Mouse (Mus musculus): Measurements from ENCODE around the gene Plb1. TPM values are rescaled to one million over a fixed set of nuclear protein-coding genes. Genes with fewer than 3 reads are reported as not detected.
A peak's percentile ranks its signal among the peaks of the same experiment; 100 is the strongest.

The Plb1 gene
- total RNA-seq (2021): 1 to 10 TPM; 2.3 to 3.2 TPM
- long read RNA-seq, experiment 1, partial matches to known transcripts: 1 of 3 reads
- long read RNA-seq, experiment 1, other reads (novel, unspliced or antisense): 1 of 3 reads
- long read RNA-seq, experiment 2, partial matches to known transcripts: 4 of 5 reads
- long read RNA-seq, experiment 2, other reads (novel, unspliced or antisense): 0 of 5 reads

GRCm38 (mm10) chr5:32232474-32232873, at the start of gene Plb1:
Gene Plb1 (plus strand): TSS chr5:32232708.
- DNase-seq: no peak

DNA sequence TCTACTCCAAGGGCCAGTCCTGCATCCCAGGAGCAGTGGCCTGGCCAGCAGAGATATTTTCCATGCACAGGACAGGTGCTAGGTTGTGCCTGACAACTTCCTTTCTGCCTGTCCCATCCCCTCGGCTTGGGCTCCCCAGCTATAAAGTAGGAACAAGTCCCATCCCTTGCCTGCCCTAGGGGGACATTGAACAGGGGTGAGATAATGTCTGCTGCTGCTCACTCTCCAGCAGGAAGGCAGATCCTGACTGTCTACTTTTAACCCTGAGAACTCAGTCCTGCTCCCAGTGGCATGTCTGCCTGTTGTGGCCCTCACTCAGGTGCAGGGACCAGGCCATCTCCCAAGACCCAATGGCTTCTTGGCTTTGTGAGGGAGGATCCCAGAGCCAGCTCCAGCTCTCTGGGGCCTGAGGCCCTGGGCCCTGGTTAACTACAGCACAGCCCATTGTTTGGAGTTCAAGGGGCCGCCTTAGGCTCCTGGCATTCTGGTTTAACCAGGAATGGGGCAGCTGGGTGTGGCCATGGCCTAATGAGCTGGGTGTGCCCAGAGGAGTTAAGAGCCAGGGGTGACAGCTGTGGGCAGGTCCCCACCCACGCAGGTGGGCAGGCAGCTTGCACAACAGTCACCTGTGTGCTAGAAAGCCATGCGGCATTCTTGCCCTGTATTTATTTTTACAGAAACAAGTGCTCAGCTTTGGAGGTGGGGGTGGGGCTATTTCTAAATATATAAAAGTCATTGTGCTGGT, 49.5 kb upstream of the Plb1 start:
- DNase-seq: no peak

DNA sequence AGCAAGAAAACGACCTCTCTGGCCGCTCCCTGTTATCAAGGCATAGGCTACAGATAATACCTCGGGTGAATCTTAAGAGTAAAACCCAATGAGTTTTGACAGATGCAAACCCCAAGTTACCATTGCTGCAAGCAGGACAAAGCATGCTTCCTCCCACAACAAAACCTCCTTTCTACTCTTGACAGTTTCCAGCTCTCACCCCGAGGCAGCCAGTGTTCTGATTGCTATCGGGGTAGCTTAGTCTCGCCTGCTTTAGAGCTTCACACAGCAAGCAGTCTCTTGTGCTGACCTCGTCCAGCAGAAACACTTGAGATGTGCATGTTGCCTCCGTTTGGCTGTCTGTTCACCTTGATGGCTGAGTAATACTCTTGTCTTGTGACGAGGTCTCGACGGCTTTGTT, 44.8 kb upstream of the Plb1 start:
- DNase-seq: no peak

- no peak for DNase-seq
Measured at GRCm38 (mm10) chr5:32191259-32191658, 41.2 kb upstream of the Plb1 start.

DNA sequence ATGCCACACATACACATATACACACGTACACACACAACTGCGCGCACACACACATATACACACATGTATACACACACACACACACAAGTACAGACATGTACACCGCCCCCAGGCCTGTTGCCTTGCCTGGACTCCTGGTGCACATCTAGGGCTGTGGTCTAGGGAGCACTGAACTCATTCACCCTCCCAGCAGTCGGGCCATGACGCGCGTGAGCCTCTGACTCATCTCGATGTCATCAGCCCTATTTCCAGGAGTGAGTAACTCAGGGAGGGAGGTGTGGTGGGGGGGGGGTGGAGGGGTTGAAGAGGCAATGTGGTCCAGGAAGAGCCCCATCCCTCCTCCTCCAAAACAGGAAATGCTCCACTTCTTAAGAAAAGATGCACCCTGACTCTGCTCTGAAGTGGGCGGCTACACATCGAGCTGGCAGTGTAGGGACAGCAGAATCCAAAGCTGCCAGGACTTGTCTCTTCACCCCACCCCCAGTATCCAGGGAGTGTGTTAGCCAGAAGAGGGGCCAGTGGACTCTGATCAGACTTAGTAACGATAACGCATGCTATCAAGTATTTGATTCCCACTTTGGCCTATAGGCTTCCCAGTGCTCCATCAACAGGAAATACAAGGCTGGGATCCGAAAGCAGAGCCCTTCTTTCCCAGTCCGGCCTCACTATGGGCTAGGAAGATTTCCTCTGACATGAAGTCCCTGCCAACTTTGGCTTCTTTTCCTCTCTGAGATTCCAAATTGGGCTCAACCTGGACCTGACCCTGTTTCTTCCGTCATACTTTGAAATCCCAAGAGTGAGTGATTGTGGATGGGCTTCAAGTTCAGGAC, 40.3 kb upstream of the Plb1 start:
- DNase-seq: no peak

DNA sequence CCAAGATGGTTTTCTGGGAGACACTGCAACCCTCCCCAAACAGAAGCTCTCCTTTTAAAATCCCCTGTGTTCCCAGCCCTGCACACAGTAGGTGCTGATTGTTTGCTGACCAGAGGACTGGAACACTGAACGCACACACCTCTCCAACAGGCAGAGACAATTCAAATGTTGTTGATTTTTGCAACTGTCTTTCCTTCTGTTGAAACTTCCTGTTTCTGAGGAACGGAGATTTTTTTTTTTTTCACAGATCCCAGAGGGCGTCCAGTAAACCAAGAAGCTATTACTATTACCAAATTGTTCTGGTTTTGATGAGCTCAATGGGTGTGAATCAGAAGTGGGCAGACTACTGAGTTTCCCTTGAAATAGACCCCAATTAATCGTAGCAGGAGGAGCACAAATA, 38.3 kb upstream of the Plb1 start:
- no peak for DNase-seq

DNA sequence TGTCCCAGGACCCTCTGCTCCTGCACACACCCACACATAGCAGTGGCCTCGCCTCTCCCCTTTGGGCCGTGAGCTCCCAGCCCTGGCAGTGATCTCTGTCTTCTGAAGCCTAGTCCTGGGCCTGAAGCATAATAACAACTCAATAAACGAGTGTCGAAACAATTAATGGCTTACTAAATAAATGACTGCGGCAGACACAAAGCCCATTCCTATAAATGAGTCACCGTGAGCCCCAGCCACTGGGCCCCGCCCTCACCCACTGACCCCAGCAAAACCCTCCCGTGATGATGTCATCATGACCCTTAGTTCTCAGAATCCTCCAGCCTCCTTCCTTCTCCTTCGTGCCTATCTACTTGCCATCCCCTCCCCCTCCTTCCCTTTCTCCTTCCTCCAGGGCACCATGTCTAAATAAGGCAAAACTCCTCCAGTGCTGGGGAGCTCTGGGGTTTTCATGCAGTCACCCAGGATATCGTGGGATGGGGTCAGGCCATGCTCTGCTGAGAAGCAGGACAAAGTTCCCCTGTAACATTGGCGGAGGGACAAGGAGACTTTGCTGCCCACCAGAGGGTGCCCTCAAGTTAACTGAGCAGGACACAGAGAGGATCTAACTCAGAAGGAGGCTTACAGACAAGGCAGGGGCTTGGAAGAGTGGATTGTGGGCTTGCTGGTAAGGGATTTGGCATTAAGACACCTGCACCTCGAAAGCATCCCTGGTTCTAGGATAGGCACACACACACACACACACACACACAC, 36.5 kb upstream of the Plb1 start:
- DNase-seq: no peak

DNA sequence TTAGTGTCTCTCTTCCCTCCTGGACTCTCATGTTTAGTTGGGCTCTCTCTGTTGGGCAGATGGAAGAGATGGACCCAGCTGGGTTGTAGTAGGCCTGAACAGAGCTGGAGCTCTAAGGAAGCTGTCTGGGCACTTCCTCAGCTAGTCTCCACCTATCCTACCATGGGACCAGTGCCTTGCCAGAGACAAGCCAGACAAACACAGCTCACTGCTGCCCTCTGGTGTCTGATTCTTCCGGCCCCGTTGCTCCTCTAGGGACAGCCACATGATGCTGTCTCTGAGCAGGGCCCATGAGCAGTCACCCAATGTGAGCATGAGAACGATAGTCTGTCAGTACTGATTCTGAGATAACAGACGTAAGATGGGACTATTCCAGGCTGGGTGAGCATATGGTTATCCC, 34.8 kb upstream of the Plb1 start:
- peak; percentile 87 for DNase-seq

- DNase-seq: no peak
Measured at GRCm38 (mm10) chr5:32199136-32199535, 33.4 kb upstream of the Plb1 start.

DNA sequence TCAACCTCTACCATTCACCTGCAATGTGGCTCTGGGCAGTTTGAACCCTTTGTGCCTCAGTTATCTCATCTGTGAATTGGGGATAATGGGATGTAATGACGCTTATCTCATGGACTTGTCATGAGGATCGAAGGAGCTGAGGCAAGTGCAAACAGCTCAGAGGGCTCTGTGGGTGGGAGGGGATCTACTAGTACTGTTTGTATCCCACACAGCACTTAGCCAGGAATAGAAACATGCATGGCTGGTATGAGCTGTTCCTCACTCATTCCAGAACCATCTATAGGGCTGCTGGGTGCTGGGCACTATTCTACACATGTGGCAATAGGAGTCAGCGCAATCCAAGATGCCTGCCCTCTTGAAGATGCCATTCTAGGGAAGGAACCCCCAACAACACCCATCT, 32.9 kb upstream of the Plb1 start:
- no peak for DNase-seq

- DNase-seq: no peak
Measured at GRCm38 (mm10) chr5:32204653-32205052, 27.9 kb upstream of the Plb1 start.

GRCm38 (mm10) chr5:32206726-32207125, 25.8 kb upstream of the Plb1 start:
- no peak for DNase-seq

GRCm38 (mm10) chr5:32208460-32208859, 24.0 kb upstream of the Plb1 start:
- DNase-seq: no peak

GRCm38 (mm10) chr5:32211011-32211410, 21.5 kb upstream of the Plb1 start:
- DNase-seq: no peak

- no peak for DNase-seq
Measured at GRCm38 (mm10) chr5:32213746-32214145, 18.8 kb upstream of the Plb1 start.

GRCm38 (mm10) chr5:32215510-32215909, 17.0 kb upstream of the Plb1 start:
- DNase-seq: no peak

DNA sequence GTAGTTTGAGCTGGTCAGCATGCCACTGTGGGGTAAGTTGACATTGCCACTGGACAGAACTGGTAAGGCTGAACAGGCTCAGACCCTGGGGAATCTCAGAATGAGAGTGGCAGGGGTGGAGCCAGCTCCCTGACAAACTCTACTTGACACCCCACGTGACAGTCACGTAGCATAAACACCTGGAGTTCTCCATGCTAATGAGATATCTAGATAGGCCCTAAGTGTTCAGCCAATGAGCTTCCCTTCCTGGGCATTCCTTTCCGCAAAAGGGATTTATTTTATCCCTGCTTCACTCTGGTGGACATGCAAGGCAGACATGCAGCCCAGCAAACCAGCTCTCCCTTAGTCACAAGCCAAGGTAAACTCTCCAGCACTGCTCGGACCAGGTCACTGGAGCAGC, 16.0 kb upstream of the Plb1 start:
- DNase-seq: no peak

DNA sequence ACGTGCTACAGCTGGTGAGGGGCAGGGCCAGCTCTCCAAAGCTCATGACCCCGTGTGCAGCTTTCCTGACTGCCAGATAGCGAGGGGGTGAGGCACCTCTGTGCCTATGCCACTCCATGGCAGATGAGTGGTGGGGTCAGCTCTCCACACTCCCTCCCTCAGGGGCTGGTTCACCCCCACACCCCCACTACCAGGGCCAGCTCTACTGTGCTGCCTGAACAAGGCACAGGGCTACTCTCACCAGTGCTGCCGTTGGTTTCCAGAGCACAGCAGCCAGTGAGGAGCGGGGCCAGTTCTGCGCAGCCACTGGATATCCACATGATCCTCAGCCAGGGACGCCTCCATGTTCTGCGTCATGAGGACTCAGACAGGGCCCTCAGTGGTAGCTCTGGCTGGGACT, 15.0 kb upstream of the Plb1 start:
- DNase-seq: no peak

GRCm38 (mm10) chr5:32230372-32230771, 2.1 kb upstream of the Plb1 start:
- DNase-seq: no peak

DNA sequence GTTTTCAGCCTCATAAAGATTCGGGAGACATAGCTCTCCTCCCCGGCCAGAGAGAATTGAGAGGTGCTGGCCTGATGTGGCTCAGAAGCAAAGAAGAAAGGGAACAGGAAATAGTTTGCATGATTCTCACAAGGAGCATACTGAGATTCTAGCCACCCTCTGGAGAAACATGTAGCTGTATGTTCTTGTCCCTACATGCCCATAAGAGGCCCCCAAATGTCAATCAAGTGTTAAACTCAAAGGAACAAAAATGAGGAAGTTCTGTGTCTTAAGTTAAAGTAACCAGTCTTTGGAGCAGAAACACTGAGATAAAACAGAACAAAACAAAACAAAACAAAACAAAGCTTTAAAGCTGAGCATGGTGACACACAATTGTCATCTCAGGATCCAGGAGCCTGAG, 6.8 kb downstream of the Plb1 start:
- DNase-seq: no peak

DNA sequence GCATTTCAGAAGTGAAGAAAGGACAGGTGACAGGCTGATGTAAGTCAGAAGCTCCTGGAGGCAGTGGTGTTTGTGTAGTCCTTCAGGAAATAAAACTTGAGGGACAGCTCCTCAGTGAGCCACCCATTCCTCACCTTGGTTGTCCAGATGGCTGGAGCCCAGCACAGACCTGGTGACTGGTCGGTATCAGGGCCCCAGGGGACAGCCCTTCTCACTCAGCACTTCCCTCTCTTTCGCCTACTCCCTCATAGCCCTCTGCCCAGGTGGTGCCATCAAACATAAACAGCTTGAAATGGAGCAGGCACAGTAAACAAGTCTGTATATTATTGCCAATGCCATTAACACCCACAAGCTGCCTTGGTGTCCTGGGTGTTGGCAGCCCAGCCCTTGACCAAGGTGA, 8.2 kb downstream of the Plb1 start:
- DNase-seq: no peak

DNA sequence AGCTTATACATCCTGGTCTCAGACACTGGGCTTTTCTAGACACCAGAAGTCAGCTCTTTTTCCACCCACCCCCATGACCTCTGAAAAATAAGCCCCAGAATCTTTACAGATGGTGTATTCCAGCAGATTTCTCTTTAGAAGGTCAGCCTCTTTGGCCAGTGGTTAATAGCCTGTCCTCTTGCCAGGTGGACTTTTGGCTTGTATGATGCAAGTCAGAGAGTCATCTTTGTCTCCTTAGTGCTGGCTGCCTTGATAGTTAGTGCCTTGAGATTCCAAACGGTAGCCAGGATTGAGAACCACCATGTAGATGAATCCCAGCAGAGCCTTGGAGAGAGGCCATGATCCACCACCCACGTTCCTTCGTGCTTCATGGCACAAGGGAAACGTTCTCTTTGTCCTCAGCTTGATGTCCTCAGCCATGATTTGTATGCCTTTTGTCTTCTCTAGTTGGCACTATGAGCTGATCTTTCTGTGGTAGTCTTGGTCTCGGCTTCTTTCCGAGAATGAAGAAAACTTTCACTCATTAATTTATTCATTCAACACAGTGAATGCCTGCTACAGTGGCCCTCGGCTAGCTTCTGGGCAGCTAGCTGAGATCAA, 10.9 kb downstream of the Plb1 start:
- no peak for DNase-seq
